Mouse (Mus musculus) myocyte (in vitro differentiated cells): ENCODE data around the gene Sez6. TPM values are rescaled to one million over a fixed set of nuclear protein-coding genes. Genes with fewer than 3 reads are reported as not detected.

Source experiments
- H3K27me3 ChIP-seq: one replicate; pipeline ENCODE4 v1.6.1; 2011; ENCODE audit not compliant: control insufficient read depth, insufficient read depth, insufficient read length
- H3K36me3 ChIP-seq: one replicate; pipeline ENCODE4 v1.6.1; 2011; ENCODE audit not compliant: control insufficient read depth, insufficient read depth
- H3K4me2 ChIP-seq: one replicate; pipeline ENCODE4 v1.6.1; 2011; ENCODE audit warnings: low read depth, control low read depth
- H3K4me3 ChIP-seq: one replicate; pipeline ENCODE4 v1.5.1; 2011; ENCODE audit warnings: mild to moderate bottlenecking, control low read depth, moderate library complexity
- H3K79me2 ChIP-seq: one replicate; pipeline ENCODE4 v1.6.1; 2011; ENCODE audit not compliant: control insufficient read depth, insufficient read depth
- H3ac ChIP-seq: one replicate; pipeline ENCODE4 v1.6.1; 2011; ENCODE audit not compliant: control insufficient read depth, insufficient read length
- CEBPB ChIP-seq: IDR thresholded peaks from 2 replicates; pipeline ENCODE4 v1.6.1; 2011; ENCODE audit warnings: mild to moderate bottlenecking, moderate library complexity; ENCODE audit not compliant: poor library complexity, insufficient read depth, severe bottlenecking
- E2F4 ChIP-seq: IDR thresholded peaks from one replicate; pipeline ENCODE4 v1.6.1; 2011; ENCODE audit warnings: mild to moderate bottlenecking, control low read depth, moderate library complexity; ENCODE audit not compliant: insufficient read depth
- MAX ChIP-seq: IDR thresholded peaks from one replicate; pipeline ENCODE4 v1.6.1; 2011; ENCODE audit warnings: low read depth, mild to moderate bottlenecking, control low read depth
- MYOD1 ChIP-seq, 3 experiments: IDR thresholded peaks; one replicate each; pipeline ENCODE4 v1.6.1; 2011; ENCODE audit warnings: control low read depth in 2 of 3, low read depth in 2 of 3, mild to moderate bottlenecking in 2 of 3, moderate library complexity in 1 of 3; ENCODE audit not compliant: insufficient read length in 2 of 3, control insufficient read depth in 1 of 3
- MYOG ChIP-seq, 3 experiments: IDR thresholded peaks; one replicate each; pipeline ENCODE4 v1.6.1; 2011; ENCODE audit warnings: control low read depth in 2 of 3, low read depth in 2 of 3, mild to moderate bottlenecking in 2 of 3; ENCODE audit not compliant: insufficient read length in 2 of 3, control insufficient read depth in 1 of 3, insufficient read depth in 1 of 3
- POLR2A ChIP-seq: IDR thresholded peaks from one replicate; pipeline ENCODE4 v1.6.1; 2011; ENCODE audit warnings: low read depth, mild to moderate bottlenecking, control low read depth, moderate library complexity; ENCODE audit not compliant: insufficient read length
- POLR2AphosphoS2 ChIP-seq: IDR thresholded peaks from one replicate; pipeline ENCODE4 v1.6.1; 2011; ENCODE audit warnings: low read depth, control low read depth; ENCODE audit not compliant: insufficient read length
- REST ChIP-seq: IDR thresholded peaks from one replicate; pipeline ENCODE4 v1.6.1; 2011; ENCODE audit warnings: mild to moderate bottlenecking, control low read depth, moderate library complexity; ENCODE audit not compliant: insufficient read depth, insufficient read length
- SRF ChIP-seq: IDR thresholded peaks from one replicate; pipeline ENCODE4 v1.6.1; 2011; ENCODE audit warnings: low read depth; ENCODE audit not compliant: control insufficient read depth, insufficient read length
- TCF12 ChIP-seq: IDR thresholded peaks from one replicate; pipeline ENCODE4 v1.6.1; 2011; ENCODE audit warnings: mild to moderate bottlenecking, control low read depth; ENCODE audit not compliant: poor library complexity, insufficient read depth, severe bottlenecking
- TCF3 ChIP-seq: IDR thresholded peaks from one replicate; pipeline ENCODE4 v1.6.1; 2011; ENCODE audit warnings: low read depth, control low read depth; ENCODE audit not compliant: insufficient read length
- USF1 ChIP-seq: IDR thresholded peaks from one replicate; pipeline ENCODE4 v1.6.1; 2011; ENCODE audit warnings: low read depth, mild to moderate bottlenecking, control low read depth, moderate library complexity
- polyA plus RNA-seq: library from polyadenylated mRNA; unstranded; fragments of >200 nt; fragmentation: generic; extraction: Trizol; gene quantifications from one replicate; pipeline ENCODE4 v1.2.1, GENCODE M21; 2012; ENCODE audit warnings: missing spikeins

Sez6 gene
- polyA plus RNA-seq, 1 experiment: not detected

DNA sequence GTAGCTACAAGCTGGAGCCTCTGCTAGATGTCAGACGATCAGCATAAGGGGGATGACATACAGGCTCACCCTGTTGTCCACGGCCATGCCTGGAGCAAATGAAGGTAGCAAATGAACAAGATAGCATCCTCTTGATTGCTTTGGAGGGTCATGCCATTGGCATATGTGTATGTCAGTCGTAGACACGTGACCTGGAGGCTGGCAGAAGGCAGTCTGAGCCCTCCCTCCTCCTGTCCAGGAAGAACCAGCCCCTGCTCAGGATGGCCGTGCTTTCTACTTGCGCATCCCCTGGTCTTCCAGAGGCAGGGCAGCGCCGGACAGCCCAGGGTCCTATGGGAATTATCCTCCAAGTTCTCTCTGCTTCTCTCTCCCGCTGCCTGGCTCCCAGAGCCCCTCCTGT is 28.3 kb downstream of the Sez6 start:
- Histone ChIP-seq H3K27me3 (peaks cover 71% of the 10 kb centered on the region), H3K4me3 (no peak overlapping the region), H3ac (no peak overlapping the region), H3K36me3 (no peaks in the 10 kb centered on the region), H3K4me2 (no peak overlapping the region), H3K79me2 (no peaks in the 10 kb centered on the region)
- TF ChIP-seq REST (no peak), E2F4 (no peak), MAX (no peak), USF1 (peak; percentile 29), MYOD1 (IDR thresholded peaks at IDR 0.05; ENCODE audit: control insufficient read depth in 1 of 3, insufficient read length in 2 of 3, low read depth in 2 of 3) (no peak), MYOG (IDR thresholded peaks at IDR 0.05; ENCODE audit: control insufficient read depth in 1 of 3, insufficient read depth in 1 of 3, insufficient read length in 2 of 3, low read depth in 2 of 3) (no peak), POLR2AphosphoS2 (no peak)

DNA sequence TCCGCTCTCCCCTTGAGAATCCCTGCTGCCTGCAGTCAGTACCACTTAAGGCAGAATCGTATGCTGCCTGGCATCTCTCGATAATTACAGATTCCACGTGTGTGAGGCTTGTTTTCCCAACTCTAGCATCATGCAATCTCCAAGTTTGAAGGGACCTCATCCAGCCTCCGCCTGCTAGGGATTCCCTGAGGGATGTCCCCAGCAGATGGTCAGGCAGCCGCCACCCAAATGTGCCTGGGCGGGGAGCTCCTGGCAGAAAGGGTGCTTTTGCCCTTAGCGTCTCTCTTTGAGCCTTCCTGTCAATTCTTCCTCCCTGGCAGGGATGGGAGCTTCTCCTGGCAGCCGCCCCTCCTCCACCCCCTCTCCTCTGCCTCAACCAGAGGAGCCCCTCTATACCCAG is 29.6 kb downstream of the Sez6 start:
- no peak overlapping the region for H3ac ChIP-seq
- H3K36me3 ChIP-seq: no peaks in the 10 kb centered on the region
- no peak for TF ChIP-seq USF1
- no peak for TF ChIP-seq REST
- TF ChIP-seq POLR2AphosphoS2: no peak
- TF ChIP-seq TCF3: no peak
- H3K79me2 ChIP-seq: no peaks in the 10 kb centered on the region
- H3K4me3 ChIP-seq: no peak overlapping the region
- H3K4me2 ChIP-seq: no peak overlapping the region
- peaks cover 60% of the 10 kb centered on the region for H3K27me3 ChIP-seq

DNA sequence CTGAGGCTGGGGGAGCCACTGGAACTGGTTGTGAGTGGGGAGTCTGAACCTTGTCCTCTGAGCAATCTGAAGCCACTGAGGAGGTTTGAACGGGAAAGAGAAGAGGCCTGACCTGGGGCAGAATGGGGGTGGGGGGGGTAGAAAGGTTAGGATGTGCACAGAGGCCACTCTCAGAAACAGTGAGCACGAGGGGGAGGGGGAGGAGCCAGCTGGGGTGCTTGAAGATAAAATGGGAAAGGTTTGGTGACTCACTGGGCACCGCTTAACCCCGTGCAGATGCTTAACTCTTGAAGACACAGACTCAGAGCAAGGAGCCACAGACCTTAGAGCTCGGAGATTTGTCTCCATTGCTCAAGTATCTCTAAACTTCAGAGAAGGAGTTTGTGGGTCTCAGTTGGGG is 30.3 kb downstream of the Sez6 start:
- Histone ChIP-seq H3K36me3 (no peaks in the 10 kb centered on the region), H3K4me2 (no peak overlapping the region), H3K4me3 (no peak overlapping the region), H3K79me2 (no peaks in the 10 kb centered on the region), H3K27me3 (peaks cover 56% of the 10 kb centered on the region), H3ac (no peak overlapping the region)
- TF ChIP-seq TCF3 (no peak), SRF (no peak), USF1 (no peak), E2F4 (no peak), MYOG (IDR thresholded peaks at IDR 0.05; ENCODE audit: control insufficient read depth in 1 of 3, insufficient read depth in 1 of 3, insufficient read length in 2 of 3, low read depth in 2 of 3) (no peak)

DNA sequence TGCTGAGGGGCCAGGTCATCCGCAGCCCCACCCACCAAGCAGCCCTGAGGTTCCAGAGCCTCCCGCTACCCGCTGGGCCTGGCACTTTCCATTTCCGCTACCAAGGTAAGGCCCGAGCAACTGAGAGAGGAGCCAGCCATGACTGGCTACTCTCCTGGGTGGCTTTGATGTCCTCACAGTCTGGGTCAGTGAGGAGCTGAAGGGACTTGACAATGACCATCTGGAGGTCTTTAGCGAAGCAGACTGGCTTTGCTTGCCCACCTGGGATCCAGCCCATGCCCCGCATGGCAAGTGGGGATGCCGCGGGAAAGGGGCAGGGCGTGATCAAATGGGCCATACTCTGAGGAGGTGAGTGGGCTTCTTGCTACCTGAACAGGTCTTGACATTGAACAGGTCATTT is 32.3 kb downstream of the Sez6 start:
- H3ac ChIP-seq: no peak overlapping the region
- no peaks in the 10 kb centered on the region for H3K79me2 ChIP-seq
- peaks cover 41% of the 10 kb centered on the region for H3K27me3 ChIP-seq
- H3K4me3 ChIP-seq: no peak overlapping the region
- no peaks in the 10 kb centered on the region for H3K36me3 ChIP-seq
- no peak for TF ChIP-seq TCF3
- TF ChIP-seq MYOD1 (IDR thresholded peaks at IDR 0.05; ENCODE audit: control insufficient read depth in 1 of 3, insufficient read length in 2 of 3, low read depth in 2 of 3): no peak
- no peak for TF ChIP-seq REST
- no peak for TF ChIP-seq USF1
- TF ChIP-seq SRF: no peak
- no peak for TF ChIP-seq POLR2AphosphoS2
- TF ChIP-seq MAX: no peak
- TF ChIP-seq TCF12: no peak
- TF ChIP-seq CEBPB: no peak
- TF ChIP-seq MYOG (IDR thresholded peaks at IDR 0.05; ENCODE audit: control insufficient read depth in 1 of 3, insufficient read depth in 1 of 3, insufficient read length in 2 of 3, low read depth in 2 of 3): no peak
- no peak for TF ChIP-seq E2F4
- no peak for TF ChIP-seq POLR2A
- no peak overlapping the region for H3K4me2 ChIP-seq

DNA sequence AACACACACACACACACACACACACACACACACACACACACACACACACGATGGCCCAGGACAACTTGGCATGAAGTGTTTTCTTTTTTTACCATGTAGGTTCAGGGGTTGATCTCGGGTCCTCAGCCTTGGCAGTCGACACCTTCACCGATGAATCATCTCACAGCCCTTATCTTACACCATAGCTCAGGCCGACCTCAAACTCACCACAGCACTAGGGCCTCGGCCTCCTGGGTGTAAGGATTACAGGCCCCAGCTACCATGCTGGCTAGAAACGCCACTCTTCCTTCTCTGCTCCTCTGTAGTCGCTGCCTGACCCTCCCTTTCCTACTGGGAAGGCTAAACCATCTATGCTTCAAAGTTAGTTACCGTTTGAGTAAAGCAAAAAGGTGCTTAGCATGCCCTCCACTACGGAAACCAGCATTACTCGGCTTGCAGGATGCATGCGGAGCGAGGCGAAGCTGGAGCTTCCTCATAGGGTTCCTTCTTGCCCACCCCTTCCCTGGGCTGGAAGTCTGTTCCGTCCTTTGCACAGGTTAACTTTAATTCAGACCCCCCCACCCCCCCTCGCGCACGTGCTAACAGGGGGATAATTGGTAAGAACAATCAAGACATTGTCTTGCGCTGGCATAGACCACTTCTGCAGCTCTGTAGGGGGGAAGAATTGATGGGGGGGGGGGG is 34.0 kb downstream of the Sez6 start:
- H3K27me3 ChIP-seq: peaks cover 37% of the 10 kb centered on the region

More for the DNA sequence above, 34.0 kb downstream of the Sez6 start:
- H3K4me3 ChIP-seq: no peak overlapping the region
- no peaks in the 10 kb centered on the region for H3K79me2 ChIP-seq
- H3K36me3 ChIP-seq: no peaks in the 10 kb centered on the region
- no peak overlapping the region for H3ac ChIP-seq
- TF ChIP-seq MYOD1 (IDR thresholded peaks at IDR 0.05; ENCODE audit: control insufficient read depth in 1 of 3, insufficient read length in 2 of 3, low read depth in 2 of 3) (no peak), TCF3 (no peak), POLR2A (no peak), CEBPB (no peak), USF1 (no peak), REST (no peak), SRF (no peak), TCF12 (no peak), MYOG (IDR thresholded peaks at IDR 0.05; ENCODE audit: control insufficient read depth in 1 of 3, insufficient read depth in 1 of 3, insufficient read length in 2 of 3, low read depth in 2 of 3) (no peak), E2F4 (no peak), MAX (no peak), POLR2AphosphoS2 (no peak)
- H3K4me2 ChIP-seq: no peak overlapping the region
